Mouse (Mus musculus): ENCODE data around the gene Dtnb.
"Not testable (repeated sequence)": the region's sequence is repeated elsewhere in the genome, so short reads cannot be mapped to it uniquely, and the experiment has no call there.

Gene Dtnb

DNA sequence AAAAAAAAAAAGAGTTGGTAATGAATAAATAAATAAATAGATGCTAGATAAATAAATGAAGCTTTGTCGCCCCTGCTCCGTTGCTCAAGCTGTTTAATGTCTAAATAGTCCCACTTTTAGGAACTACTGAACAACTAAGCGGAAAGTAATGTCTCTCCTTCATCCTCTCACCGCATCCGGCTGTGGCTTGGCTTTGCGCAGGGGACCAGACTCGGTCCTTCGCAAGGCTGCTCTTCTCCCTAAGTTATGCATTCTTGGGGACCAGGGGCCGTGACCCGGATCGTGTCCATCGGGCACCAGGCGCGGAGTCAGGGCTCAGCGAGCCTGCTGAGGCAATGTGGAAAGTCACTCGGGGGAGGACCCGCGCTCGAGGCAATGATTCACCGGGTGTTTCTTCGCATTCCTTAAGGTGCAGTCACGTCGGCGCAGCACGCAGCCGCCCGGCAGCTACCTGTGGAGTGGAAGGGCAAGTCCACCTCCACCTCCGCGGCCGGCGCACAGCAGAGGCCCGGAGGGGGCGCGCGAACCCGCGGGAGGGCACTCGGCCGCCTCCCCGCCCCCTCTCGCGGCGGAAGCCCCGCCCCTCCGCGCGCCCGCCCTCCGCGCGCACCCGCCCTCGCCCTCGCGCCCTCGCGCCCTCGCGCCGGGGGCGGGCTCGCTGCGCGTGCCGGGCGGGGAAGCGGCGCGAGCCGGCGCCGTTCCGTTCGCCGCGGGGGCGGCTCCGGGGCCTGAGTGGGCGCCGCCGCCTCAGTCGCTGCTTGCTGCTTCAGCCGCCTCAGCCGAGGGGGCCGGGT is at the start of gene Dtnb:
Gene Dtnb, plus strand, starts transcription at position 595 of the 794 bp plus-strand sequence.
- DNase-seq (ENCODE audit: low read depth) = peak; percentile 33

DNA sequence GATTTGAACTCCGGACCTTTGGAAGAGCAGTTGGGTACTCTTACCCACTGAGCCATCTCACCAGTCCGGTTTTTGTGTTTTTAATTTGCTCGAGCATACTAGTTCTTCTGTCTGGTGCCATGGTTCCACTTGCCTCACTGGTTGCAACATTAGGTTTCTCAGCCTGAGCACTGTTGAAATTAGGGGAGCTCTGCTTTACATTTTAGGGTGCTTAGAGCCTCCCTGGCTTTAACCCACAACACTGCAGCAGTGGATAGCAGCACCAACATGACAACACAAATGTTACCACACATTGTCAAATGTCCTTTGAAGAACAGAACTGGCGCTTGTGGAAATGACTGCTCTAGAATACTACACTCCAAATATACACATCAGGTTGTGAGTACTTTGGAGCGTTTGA is 46.6 kb upstream of the Dtnb start:
- DNase-seq (ENCODE audit: low read depth) = no peak

DNA sequence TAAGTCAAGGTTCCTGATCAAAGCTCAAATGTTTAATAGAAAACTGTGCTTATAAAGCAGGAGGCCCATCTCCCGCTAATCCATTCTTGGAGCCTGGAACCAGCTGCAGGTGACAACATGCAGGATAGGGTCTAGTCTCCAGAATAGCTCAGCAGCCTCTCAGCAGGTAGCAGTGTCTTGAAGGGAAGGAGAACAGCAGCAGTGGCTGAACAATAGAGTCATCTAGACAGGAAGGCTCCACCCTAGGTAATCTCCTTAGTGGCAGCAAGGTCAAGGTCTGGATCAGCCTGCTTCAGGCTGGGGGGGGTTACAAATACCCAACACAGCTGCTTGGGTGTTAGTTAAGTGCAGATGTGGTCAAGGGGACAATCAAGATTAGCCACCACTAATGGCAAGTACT is 36.7 kb upstream of the Dtnb start:
- not testable (repeated sequence) for DNase-seq (ENCODE audit: low read depth)

DNA sequence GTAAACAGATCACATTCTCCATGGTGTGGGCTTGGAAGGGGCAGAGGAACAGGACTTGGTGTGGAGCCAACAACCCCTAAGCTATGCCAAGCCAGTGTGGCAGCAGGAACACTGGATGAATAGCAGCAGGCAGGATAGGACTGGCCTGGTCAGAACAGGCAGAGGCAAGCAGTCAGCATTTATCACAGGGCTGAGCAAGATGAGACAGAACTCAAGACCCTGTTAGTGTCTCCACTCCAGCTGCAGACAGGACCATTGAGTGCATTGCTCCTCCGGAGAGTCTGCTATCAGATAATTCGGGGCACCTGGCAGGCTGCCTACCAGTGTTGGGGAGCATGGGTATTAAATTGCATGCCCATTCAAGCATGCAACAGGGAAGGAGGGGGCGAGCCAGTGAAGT is 34.6 kb upstream of the Dtnb start:
- no peak for DNase-seq (ENCODE audit: low read depth)

GRCm38 (mm10) chr12:3538036-3538435 is 34.1 kb upstream of the Dtnb start:
- DNase-seq (ENCODE audit: low read depth) = no peak

- DNase-seq (ENCODE audit: low read depth) = no peak
Measured at GRCm38 (mm10) chr12:3539605-3540004, 32.6 kb upstream of the Dtnb start.

GRCm38 (mm10) chr12:3540871-3541270 is 31.3 kb upstream of the Dtnb start:
- no peak for DNase-seq (ENCODE audit: low read depth)

DNA sequence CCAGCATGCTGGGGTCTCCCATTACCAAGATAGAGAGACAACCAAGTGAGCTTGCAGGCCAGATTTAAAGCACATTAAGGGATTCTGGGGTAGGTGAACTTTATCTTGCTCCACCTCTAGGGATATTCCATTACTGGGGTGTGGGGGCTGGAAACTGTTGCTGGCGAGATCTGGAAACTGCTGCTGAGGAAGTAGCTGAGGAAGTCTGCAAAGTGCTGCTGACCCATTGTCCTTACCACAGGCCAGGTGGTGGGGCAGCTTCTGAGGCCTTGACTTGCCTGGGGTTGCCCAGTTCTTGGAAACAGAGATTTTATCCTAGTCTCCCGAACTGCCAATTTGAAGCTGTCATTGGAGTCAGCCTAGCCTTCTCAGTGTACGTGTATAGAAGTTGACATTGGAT is 26.7 kb upstream of the Dtnb start:
- no peak for DNase-seq (ENCODE audit: low read depth)

- no peak for DNase-seq (ENCODE audit: low read depth)
Measured at GRCm38 (mm10) chr12:3546121-3546658, 26.0 kb upstream of the Dtnb start.

DNA sequence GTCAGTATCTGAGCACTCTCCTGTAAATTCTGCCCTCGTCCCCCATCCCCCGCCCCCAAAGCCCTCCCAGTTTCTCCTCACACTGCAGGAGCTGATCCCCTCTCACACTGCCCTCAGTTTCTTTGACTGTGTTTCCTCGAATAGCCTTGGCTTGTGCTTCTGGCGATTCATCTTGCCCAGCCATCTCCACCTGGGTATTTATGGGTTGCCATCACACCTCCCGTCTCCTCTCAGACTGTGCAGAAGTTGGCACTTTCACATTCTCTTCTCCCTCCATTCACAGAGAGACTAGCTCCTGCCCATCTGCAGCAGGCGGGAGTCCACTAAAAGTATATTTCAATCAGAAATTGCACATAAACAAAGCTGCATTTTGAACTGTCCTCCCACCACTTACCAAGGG is 25.4 kb upstream of the Dtnb start:
- DNase-seq (ENCODE audit: low read depth) = no peak

DNA sequence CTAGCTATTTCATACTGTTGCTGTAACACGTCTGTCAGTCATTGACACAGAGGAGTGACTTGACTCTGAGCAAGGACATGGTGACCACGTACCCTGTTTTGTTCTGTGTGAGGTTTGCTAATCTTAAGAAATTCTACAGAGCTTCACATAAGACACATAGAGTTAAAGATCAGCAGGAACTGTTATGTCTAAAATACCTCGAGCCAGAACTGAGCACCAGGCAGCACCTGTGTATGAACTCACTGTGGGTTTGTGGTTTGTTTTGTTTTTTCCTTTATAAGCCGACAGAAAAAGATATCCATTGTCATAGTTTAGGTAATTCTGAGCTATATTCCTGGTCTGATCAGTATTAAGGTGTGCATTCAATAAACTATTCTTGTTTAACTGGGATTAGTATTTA is 24.7 kb upstream of the Dtnb start:
- no peak for DNase-seq (ENCODE audit: low read depth)

GRCm38 (mm10) chr12:3547911-3548310 is 24.3 kb upstream of the Dtnb start:
- DNase-seq (ENCODE audit: low read depth) = no peak

GRCm38 (mm10) chr12:3548582-3549211 is 23.5 kb upstream of the Dtnb start:
- DNase-seq (ENCODE audit: low read depth) = no peak

GRCm38 (mm10) chr12:3550280-3550679 is 21.9 kb upstream of the Dtnb start:
- DNase-seq (ENCODE audit: low read depth) = no peak

DNA sequence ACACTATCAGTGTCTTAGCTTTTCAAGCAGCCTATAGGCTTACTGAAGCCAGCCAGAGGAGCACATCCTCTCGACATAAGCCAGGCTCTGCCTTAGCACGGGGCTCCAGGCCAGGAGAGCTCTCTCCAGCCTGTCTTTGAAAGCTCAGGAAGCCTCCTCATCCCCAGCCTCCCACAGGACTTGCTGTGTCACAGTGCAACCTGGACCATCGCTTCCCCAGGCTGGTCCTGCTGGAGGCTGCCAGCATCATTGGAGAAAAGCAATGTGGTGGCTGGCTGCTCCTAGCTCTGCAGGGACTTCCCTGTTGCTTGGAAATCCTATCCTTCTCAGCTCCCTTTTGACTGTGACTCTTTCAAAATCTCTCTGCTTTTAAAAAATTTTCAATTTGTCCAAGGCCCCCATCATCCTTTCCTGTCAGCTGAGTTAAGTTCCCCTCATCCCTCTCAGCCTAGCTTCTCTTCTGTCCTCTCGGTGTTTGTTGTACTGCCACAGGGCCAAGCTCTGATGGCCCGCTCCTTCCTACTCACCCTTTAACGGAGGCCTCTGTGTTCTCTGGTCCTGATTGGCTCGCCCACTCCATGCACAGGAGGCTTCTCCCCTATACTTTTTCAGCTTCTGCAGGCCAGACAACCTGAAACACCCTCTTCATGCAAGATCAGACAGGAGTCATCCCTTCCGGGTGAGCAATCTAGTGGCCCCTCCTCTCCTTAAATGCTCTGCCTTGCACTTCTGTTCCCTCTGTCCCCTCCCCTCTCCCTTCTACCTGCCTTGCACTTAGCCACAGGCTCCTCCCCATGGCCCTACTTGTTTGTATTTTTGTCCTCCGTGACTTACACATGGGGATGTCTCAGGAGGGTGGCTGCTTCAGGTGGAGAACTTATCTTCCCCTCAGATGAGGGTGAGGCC is 14.5 kb upstream of the Dtnb start:
- no peak for DNase-seq (ENCODE audit: low read depth)

DNA sequence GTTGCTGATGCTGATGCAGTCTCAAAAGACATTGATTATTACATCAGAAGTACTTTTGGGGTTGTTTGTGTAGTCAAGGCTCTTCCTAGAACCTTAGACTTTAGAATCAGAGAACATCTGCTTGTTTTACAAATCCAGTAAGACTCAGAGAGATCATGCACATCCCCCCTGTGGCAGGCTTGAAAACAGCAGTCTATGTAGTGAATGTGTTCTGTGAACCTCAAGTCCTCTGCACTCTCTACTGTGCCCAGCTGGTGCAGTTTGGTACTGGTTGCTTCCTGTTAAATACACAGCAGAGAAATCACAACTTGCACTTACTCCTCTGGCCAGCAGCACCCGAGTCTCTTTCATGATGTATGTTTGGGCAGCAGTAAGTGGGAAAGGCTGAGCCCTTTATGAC is 11.6 kb upstream of the Dtnb start:
- DNase-seq (ENCODE audit: low read depth) = peak; percentile 48

- no peak for DNase-seq (ENCODE audit: low read depth)
Measured at GRCm38 (mm10) chr12:3561032-3561431, 11.1 kb upstream of the Dtnb start.

- no peak for DNase-seq (ENCODE audit: low read depth)
Measured at GRCm38 (mm10) chr12:3562806-3563205, 9.4 kb upstream of the Dtnb start.

DNA sequence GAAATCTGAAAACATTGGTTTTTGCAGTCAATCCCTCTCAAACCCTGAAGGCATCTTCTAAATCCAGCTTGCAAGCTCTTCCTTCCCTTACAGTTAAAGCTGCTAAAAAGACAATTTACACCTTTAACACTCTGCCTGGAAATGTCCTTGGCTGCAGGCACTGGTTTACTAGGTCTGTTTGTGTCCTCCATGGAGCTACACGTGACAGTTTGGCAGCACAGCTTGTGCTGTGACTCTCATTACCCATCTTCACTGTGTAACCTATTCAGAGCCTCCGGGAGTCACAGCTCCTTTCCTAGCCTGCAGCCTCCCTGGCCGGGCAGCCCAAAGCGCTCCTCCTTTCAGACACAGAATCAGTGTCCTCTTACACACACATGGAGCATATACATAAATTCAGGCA is 8.5 kb upstream of the Dtnb start:
- no peak for DNase-seq (ENCODE audit: low read depth)

- no peak for DNase-seq (ENCODE audit: low read depth)
Measured at GRCm38 (mm10) chr12:3568461-3568991, 3.7 kb upstream of the Dtnb start.

GRCm38 (mm10) chr12:3570711-3571400 is 1.3 kb upstream of the Dtnb start:
- no peak for DNase-seq (ENCODE audit: low read depth)

All from c-Kit-positive CD71-negative TER-119-negative erythroid progenitor cells, embryonic 14.5 days (primary cell).